Mouse (Mus musculus) limb, embryonic 11.5 days (tissue): ENCODE measurements around the gene Chia1. TPM values are rescaled to one million over a fixed set of nuclear protein-coding genes. Genes with fewer than 3 reads are reported as not detected.
"Not testable (repeated sequence)": the region's sequence is repeated elsewhere in the genome, so short reads cannot be mapped to it uniquely, and the experiment has no call there.

Experiments used
- ATAC-seq: fragments of 200-750 bp; cut with Nextera tagmentation; 2 replicates; pipeline ENCODE4 v1.8.0; 2017; ENCODE audit warnings: low read depth; ENCODE audit not compliant: insufficient number of reproducible peaks, low FRiP score, low TSS enrichment
- DNase-seq: peaks from one replicate; pipeline ENCODE4 v3.0.0-alpha.2; 2015; ENCODE audit warnings: low spot score
- H3K27ac ChIP-seq: fragments of 300-500 bp; sonication (generic); replicated peaks from 2 replicates; pipeline ENCODE4 v1.5.1; 2014; ENCODE audit warnings: low read depth, mild to moderate bottlenecking, low read length
- H3K27me3 ChIP-seq: fragments of 300-500 bp; sonication (generic); 2 replicates; pipeline ENCODE4 v1.6.1; 2014; ENCODE audit warnings: mild to moderate bottlenecking, low read length, mixed read lengths; ENCODE audit not compliant: control insufficient read depth, insufficient read depth
- H3K36me3 ChIP-seq: fragments of 300-500 bp; sonication (generic); 2 replicates; pipeline ENCODE4 v1.6.1; 2014; ENCODE audit warnings: mild to moderate bottlenecking, low read length, moderate library complexity, mixed read lengths; ENCODE audit not compliant: control insufficient read depth, insufficient read depth
- H3K4me1 ChIP-seq: fragments of 300-500 bp; sonication (generic); 2 replicates; pipeline ENCODE4 v1.6.1; 2014; ENCODE audit warnings: low read length, mixed read lengths; ENCODE audit not compliant: control insufficient read depth, insufficient read depth
- H3K4me2 ChIP-seq: fragments of 300-500 bp; sonication (generic); 2 replicates; pipeline ENCODE4 v1.6.1; 2014; ENCODE audit warnings: low read depth, mild to moderate bottlenecking, moderate library complexity; ENCODE audit not compliant: severe bottlenecking
- H3K4me3 ChIP-seq: fragments of 300-500 bp; sonication (generic); 2 replicates; pipeline ENCODE4 v1.5.1; 2014; ENCODE audit warnings: low read depth, low read length
- H3K9ac ChIP-seq: fragments of 300-500 bp; sonication (generic); 2 replicates; pipeline ENCODE4 v1.6.1; 2014; ENCODE audit warnings: mild to moderate bottlenecking, low read length
- H3K9me3 ChIP-seq: fragments of 300-500 bp; sonication (generic); 2 replicates; pipeline ENCODE4 v1.6.1; 2016; ENCODE audit warnings: low read length; ENCODE audit not compliant: control insufficient read depth
- whole genome bisulfite sequencing: fragments of 180-500 bp; shearing (Covaris S2); extraction: QIAGEN DNeasy Blood & Tissue Kit; methylation state at CpG from one replicate; pipeline ENCODE4 v1.1.7; 2014; 5-methylcytosine and 5-hydroxymethylcytosine counted together
- polyA plus RNA-seq: library from polyadenylated mRNA; unstranded; fragments of >200 nt; fragmentation: Nextera tagmentation; extraction: Ambion mirVana; gene quantifications from 2 replicates; pipeline ENCODE4 v1.2.1, GENCODE M21; 2014

Chia1 gene
- polyA plus RNA-seq, 1 experiment from 2014 or later: not detected

DNA sequence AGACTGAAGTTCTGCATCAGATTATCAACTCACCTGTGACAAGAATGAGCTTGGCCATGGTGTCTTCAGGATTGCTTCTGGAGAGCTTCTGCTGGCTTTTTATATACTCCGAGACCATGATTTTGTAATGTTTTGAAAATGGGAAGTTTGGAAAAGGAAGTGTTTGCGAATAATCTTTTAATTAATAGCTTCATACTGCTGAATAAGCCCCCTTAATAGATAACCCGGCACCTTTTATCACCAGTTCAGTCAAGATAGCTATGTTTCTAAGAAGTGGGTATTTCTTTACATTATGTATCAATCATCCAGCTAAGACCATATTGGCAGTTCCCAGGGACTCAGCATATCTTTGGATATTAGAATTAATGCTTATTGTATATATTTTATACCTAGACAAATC is 54.4 kb downstream of the Chia1 start, which contains the start of gene Chil3:
Chil3 (minus strand) TSS at position 101 of the 400 bp plus-strand sequence.
- DNase-seq (no peak), ATAC-seq (no peak)
- H3K9me3 ChIP-seq: peaks cover 8% of the 10 kb centered on the region; the same call in 1 of the 2 replicates
- H3K4me1 ChIP-seq: no peaks in the 10 kb centered on the region
- no peak within 1 kb of the TSS for H3K4me2 ChIP-seq
- H3K4me3 ChIP-seq: no peak within 1 kb of the TSS
- WGBS: 82% methylated on average over 3 of the region's 3 CpGs
- no peak within 1 kb of the TSS for H3K27ac ChIP-seq
- no peaks in the 10 kb centered on the region for H3K27me3 ChIP-seq
- no peak within 1 kb of the TSS for H3K9ac ChIP-seq
- H3K36me3 ChIP-seq: no peaks in the 10 kb centered on the region

GRCm38 (mm10) chr3:106170522-106171053 is 57.6 kb downstream of the Chia1 start:
- DNase-seq (no peak), ATAC-seq (no peak)
- H3K9me3 ChIP-seq: peaks cover 8% of the 10 kb centered on the region; the same call in 1 of the 2 replicates
- H3K9ac ChIP-seq: no peak overlapping the region
- H3K4me2 ChIP-seq: no peak overlapping the region
- 64% methylated on average over 1 of the region's 1 CpGs for WGBS
- H3K36me3 ChIP-seq: no peaks in the 10 kb centered on the region
- no peaks in the 10 kb centered on the region for H3K27me3 ChIP-seq
- H3K4me3 ChIP-seq: no peak overlapping the region
- no peaks in the 10 kb centered on the region for H3K4me1 ChIP-seq
- no peak overlapping the region for H3K27ac ChIP-seq

GRCm38 (mm10) chr3:106171135-106171731 is 58.2 kb downstream of the Chia1 start:
- Histone ChIP-seq H3K4me2 (no peak overlapping the region), H3K27me3 (no peaks in the 10 kb centered on the region), H3K9ac (no peak overlapping the region), H3K36me3 (no peaks in the 10 kb centered on the region), H3K27ac (no peak overlapping the region), H3K9me3 (peaks cover 8% of the 10 kb centered on the region; the same call in 1 of the 2 replicates), H3K4me3 (no peak overlapping the region), H3K4me1 (no peaks in the 10 kb centered on the region)
- no peak for ATAC-seq
- 81% methylated on average over 1 of the region's 1 CpGs for WGBS
- DNase-seq: no peak

DNA sequence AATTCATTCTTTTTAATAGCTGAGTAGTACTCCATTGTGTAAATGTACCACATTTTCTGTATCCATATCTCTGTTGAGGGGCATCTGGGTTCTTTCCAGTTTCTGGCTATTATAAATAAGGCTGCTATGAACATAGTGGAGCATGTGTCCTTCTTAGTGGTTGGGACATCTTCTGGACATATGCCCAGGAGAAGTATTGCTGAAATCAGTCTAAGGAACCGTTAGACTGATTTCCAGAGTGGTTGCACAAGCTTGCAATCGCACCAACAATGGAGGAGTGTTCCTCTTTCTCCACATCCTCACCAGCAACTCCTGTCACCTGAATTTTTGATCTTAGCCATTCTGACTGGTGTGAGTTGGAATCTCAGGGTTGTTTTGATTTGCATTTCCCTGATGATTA is 59.5 kb downstream of the Chia1 start:
- not testable (repeated sequence) for H3K4me3 ChIP-seq, H3K4me2 ChIP-seq, H3K27ac ChIP-seq, H3K36me3 ChIP-seq, ATAC-seq, H3K4me1 ChIP-seq, H3K9ac ChIP-seq, DNase-seq, H3K27me3 ChIP-seq
- peaks cover 10% of the 10 kb centered on the region for H3K9me3 ChIP-seq
- WGBS: 82% methylated on average over 2 of the region's 2 CpGs

DNA sequence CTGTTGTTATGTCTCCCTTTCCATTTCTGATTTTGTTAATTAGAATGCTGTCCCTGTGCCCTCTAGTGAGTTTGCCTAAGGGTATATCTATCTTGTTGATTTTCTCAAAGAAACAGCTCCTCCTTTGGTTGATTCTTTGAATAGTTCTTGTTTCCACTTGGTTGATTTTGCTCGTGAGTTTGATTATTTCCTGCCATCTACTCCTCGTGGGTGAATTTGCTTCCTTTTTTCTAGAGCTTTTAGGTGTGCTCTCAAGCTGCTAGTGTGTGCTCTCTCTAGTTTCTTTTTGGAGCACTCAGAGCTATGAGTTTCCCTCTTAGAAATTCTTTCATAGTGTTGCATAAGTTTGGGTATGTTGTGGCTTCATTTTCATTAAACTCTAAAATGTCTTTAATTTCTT is 61.9 kb downstream of the Chia1 start:
- 76% methylated on average over 2 of the region's 2 CpGs for WGBS

DNA sequence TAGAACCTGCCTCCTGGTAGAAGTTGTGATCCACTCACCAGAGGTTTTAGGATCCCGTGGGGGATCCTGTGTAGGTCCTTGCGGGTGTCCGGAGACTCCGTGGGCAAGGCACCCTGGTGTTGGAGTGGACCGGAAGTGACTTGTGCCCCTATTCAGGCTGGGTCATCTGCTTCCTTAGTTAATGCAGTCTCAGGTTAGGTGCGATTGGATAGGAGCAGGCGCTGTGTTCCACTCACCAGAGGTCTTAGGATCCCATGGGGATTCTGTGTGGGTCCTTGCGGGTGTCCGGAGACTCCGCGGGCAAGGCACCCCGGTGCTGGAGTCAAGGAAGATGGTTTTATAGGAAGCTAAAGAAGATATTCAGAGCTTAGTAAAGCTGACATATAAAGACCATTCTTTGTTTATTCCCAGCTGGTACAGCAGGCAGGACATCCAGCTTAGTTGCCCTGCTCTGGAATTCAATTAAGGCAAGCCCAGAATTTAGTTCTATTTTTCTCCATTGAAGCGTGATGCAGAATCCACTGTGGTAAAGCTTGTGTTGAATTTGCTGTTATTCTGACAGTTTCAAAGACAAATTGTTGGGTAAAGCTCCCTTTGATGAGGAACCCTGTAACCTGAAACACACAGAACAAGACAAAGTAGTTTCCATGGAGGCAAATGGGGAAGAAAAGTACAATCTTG is 64.6 kb downstream of the Chia1 start:
- no peak overlapping the region for H3K27ac ChIP-seq
- no peak for DNase-seq
- 88% methylated on average over 13 of the region's 13 CpGs for whole genome bisulfite sequencing

More for the DNA sequence above, 61.9 kb downstream of the Chia1 start:
- H3K27me3 ChIP-seq, H3K4me2 ChIP-seq, H3K9ac ChIP-seq, DNase-seq, H3K4me1 ChIP-seq, ATAC-seq, H3K27ac ChIP-seq, H3K36me3 ChIP-seq, H3K4me3 ChIP-seq: not testable (repeated sequence)
- H3K9me3 ChIP-seq: peaks cover 11% of the 10 kb centered on the region

More for the DNA sequence above, 64.6 kb downstream of the Chia1 start:
- H3K9ac ChIP-seq: no peak overlapping the region
- H3K36me3 ChIP-seq: no peaks in the 10 kb centered on the region
- H3K4me3 ChIP-seq: no peak overlapping the region
- H3K4me1 ChIP-seq: no peaks in the 10 kb centered on the region
- peaks cover 7% of the 10 kb centered on the region for H3K9me3 ChIP-seq
- no peak overlapping the region for H3K4me2 ChIP-seq
- no peak for ATAC-seq
- no peaks in the 10 kb centered on the region for H3K27me3 ChIP-seq

Other genes with a start within 250 kb of the Chia1 start
- 0.16 TPM in 1 of 2 replicates, not detected in the other for gene Adora3, start 242.4 kb upstream of the Chia1 start, polyA plus RNA-seq
- 0.25 TPM in 1 of 2 replicates, not detected in the other for gene Tmigd3, start 242.3 kb upstream of the Chia1 start, polyA plus RNA-seq
- gene I830077J02Rik, start 180.6 kb upstream of the Chia1 start, polyA plus RNA-seq: 0.60 and 0.68 TPM in 2 replicates
- gene Wdr77, start 153.9 kb upstream of the Chia1 start, polyA plus RNA-seq: 133 and 137 TPM in 2 replicates
- gene Atp5f1, start 153.1 kb upstream of the Chia1 start, polyA plus RNA-seq: 489 and 505 TPM in 2 replicates
- gene Ovgp1, start 139.5 kb upstream of the Chia1 start, polyA plus RNA-seq: 2.5 and 2.8 TPM in 2 replicates
- gene Pifo, start 98.6 kb upstream of the Chia1 start, polyA plus RNA-seq: not detected in 2 replicates
- gene Chil5, start 80.4 kb upstream of the Chia1 start, polyA plus RNA-seq: not detected in 2 replicates
- gene Chil3, start 54.3 kb downstream of the Chia1 start, polyA plus RNA-seq: not detected in 2 replicates
- not detected in 2 replicates for gene Chil4, start 106.3 kb downstream of the Chia1 start, polyA plus RNA-seq